Mouse (Mus musculus): ENCODE measurements around the gene Twsg1. TPM values are rescaled to one million over a fixed set of nuclear protein-coding genes. Genes with fewer than 3 reads are reported as not detected.

The Twsg1 gene
- polyA plus RNA-seq, 1 experiment from 2014 or later = 87.4 TPM

DNA sequence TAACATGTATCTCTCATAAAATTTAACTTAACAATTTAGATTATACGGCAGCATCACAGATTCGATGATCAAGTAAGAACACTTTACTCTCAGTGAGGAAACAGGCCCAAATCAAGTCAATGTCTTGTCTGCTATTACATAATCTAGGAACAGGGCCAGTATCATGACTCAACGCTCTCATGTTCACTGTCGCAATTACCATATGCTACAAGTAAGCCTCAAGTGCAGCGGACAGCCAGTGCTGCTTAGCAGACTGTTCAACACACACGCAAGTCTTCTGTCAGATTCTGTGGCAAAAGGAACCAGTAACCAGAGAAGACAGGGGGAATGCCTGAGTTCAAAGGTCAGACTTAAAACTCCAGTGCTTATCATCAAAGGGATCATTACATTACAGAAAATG is 20.1 kb downstream of the Twsg1 start:
- Histone ChIP-seq H3K4me2 (no peak overlapping the region), H3K36me3 (peaks cover 76% of the 10 kb centered on the region), H3K9ac (no peak overlapping the region), H3K4me3 (no peak overlapping the region), H3K27ac (replicated peaks) (no peak overlapping the region), H3K4me1 (peaks cover 8% of the 10 kb centered on the region), H3K27me3 (replicated peaks) (no peaks in the 10 kb centered on the region), H3K9me3 (no peaks in the 10 kb centered on the region)
- WGBS = 72% methylated on average over 6 of the region's 6 CpGs
- ATAC-seq (ENCODE audit: extremely low read depth, insufficient number of reproducible peaks, low FRiP score, low TSS enrichment) = no peak

- Histone ChIP-seq H3K27me3 (replicated peaks) (no peaks in the 10 kb centered on the region), H3K9ac (no peak overlapping the region), H3K27ac (replicated peaks) (no peak overlapping the region), H3K4me3 (no peak overlapping the region), H3K4me2 (no peak overlapping the region), H3K36me3 (peaks cover 77% of the 10 kb centered on the region), H3K4me1 (peaks cover 8% of the 10 kb centered on the region), H3K9me3 (no peaks in the 10 kb centered on the region)
- 93% methylated on average over 7 of the region's 7 CpGs for WGBS
- ATAC-seq (ENCODE audit: extremely low read depth, insufficient number of reproducible peaks, low FRiP score, low TSS enrichment) = no peak
Observed at GRCm38 (mm10) chr17:65930158-65930826, 20.7 kb downstream of the Twsg1 start.

GRCm38 (mm10) chr17:65929319-65929978 is 21.6 kb downstream of the Twsg1 start:
- no peak for ATAC-seq (ENCODE audit: extremely low read depth, insufficient number of reproducible peaks, low FRiP score, low TSS enrichment)
- Histone ChIP-seq H3K4me2 (no peak overlapping the region), H3K9ac (no peak overlapping the region), H3K4me3 (no peak overlapping the region), H3K27me3 (replicated peaks) (no peaks in the 10 kb centered on the region), H3K36me3 (peaks cover 78% of the 10 kb centered on the region), H3K4me1 (peaks cover 8% of the 10 kb centered on the region), H3K27ac (replicated peaks) (no peak overlapping the region), H3K9me3 (no peaks in the 10 kb centered on the region)
- 83% methylated on average over 22 of the region's 22 CpGs for WGBS

DNA sequence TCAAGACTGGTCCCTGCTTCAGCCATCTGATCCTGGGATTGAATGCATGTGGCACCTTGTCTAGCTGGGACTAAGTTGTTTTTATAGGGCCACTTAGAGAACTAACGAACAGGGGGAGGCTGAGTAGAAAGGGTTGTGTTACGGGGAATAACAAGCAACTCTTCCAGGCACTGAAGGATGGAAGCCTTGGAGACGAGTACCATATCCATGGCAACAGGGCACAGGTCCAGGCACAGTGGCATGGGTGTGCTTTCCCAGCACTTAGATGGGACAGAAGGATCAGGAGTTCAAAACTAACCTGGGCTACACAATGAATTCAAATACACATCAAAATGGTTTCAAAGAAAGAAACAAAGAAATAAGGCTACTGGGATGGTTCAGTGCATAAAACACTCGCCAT is 23.9 kb downstream of the Twsg1 start:
- H3K36me3 ChIP-seq = peaks cover 77% of the 10 kb centered on the region
- H3K27ac ChIP-seq (replicated peaks) = no peak overlapping the region
- WGBS = 83% methylated on average over 4 of the region's 4 CpGs
- no peaks in the 10 kb centered on the region for H3K27me3 ChIP-seq (replicated peaks)
- no peak overlapping the region for H3K9ac ChIP-seq
- H3K4me1 ChIP-seq = peaks cover 8% of the 10 kb centered on the region
- H3K9me3 ChIP-seq = no peaks in the 10 kb centered on the region
- no peak for ATAC-seq (ENCODE audit: extremely low read depth, insufficient number of reproducible peaks, low FRiP score, low TSS enrichment)
- H3K4me3 ChIP-seq = no peak overlapping the region
- H3K4me2 ChIP-seq = no peak overlapping the region

GRCm38 (mm10) chr17:65924218-65924617 is 26.8 kb downstream of the Twsg1 start:
- H3K4me2 ChIP-seq = no peak overlapping the region
- no peaks in the 10 kb centered on the region for H3K27me3 ChIP-seq (replicated peaks)
- no peaks in the 10 kb centered on the region for H3K9me3 ChIP-seq
- no peak overlapping the region for H3K27ac ChIP-seq (replicated peaks)
- ATAC-seq (ENCODE audit: extremely low read depth, insufficient number of reproducible peaks, low FRiP score, low TSS enrichment) = no peak
- 47% methylated on average over 5 of the region's 5 CpGs for WGBS
- H3K9ac ChIP-seq = no peak overlapping the region
- peaks cover 77% of the 10 kb centered on the region for H3K36me3 ChIP-seq
- H3K4me3 ChIP-seq = no peak overlapping the region
- no peaks in the 10 kb centered on the region for H3K4me1 ChIP-seq

GRCm38 (mm10) chr17:65921975-65922374 is 29.1 kb downstream of the Twsg1 start:
- no peak overlapping the region for H3K27ac ChIP-seq (replicated peaks)
- no peak overlapping the region for H3K9ac ChIP-seq
- no peaks in the 10 kb centered on the region for H3K4me1 ChIP-seq
- H3K9me3 ChIP-seq = no peaks in the 10 kb centered on the region
- ATAC-seq (ENCODE audit: extremely low read depth, insufficient number of reproducible peaks, low FRiP score, low TSS enrichment) = no peak
- H3K4me2 ChIP-seq = no peak overlapping the region
- H3K36me3 ChIP-seq = peaks cover 63% of the 10 kb centered on the region
- H3K27me3 ChIP-seq (replicated peaks) = no peaks in the 10 kb centered on the region
- 82% methylated on average over 6 of the region's 6 CpGs for WGBS
- no peak overlapping the region for H3K4me3 ChIP-seq

GRCm38 (mm10) chr17:65919235-65919634 is 31.8 kb downstream of the Twsg1 start:
- Histone ChIP-seq H3K9ac (no peak overlapping the region), H3K4me3 (no peak overlapping the region), H3K36me3 (peaks cover 38% of the 10 kb centered on the region), H3K4me2 (no peak overlapping the region), H3K4me1 (peaks cover 9% of the 10 kb centered on the region), H3K27ac (replicated peaks) (no peak overlapping the region), H3K9me3 (no peaks in the 10 kb centered on the region), H3K27me3 (replicated peaks) (no peaks in the 10 kb centered on the region)
- WGBS = 51% methylated on average over 3 of the region's 3 CpGs
- ATAC-seq (ENCODE audit: extremely low read depth, insufficient number of reproducible peaks, low FRiP score, low TSS enrichment) = no peak

DNA sequence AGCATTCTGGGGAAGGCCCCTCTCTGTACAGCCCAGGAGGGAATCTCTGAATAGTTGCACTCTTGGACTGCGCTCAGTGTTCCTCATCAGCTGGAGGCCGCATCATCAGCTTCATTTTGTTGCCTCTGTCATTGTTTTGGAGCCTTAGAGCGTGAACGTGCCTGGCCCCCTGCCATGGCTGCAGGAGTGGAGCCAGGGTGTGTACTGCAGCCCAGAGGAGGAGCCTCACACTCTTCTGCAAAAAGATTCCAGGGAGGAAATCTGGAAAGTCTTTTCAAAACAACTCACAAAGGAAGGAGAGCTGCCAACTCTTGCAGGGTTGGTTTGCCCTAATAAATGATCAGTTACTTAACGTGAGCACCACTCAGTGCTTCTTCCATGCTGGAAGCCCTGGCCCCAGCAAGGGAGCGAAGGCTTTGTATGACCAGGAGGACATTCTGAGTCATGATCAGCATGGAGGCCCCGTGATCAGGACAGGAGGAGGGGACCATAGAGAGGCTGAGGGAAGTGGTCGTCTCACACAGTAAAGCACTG is 34.8 kb downstream of the Twsg1 start:
- Histone ChIP-seq H3K27me3 (replicated peaks) (no peaks in the 10 kb centered on the region), H3K27ac (replicated peaks) (peak overlapping the region; percentile 95), H3K9ac (peak overlapping the region; percentile 54; the same call in 1 of the 2 replicates), H3K36me3 (peaks cover 10% of the 10 kb centered on the region), H3K4me3 (no peak overlapping the region), H3K4me1 (peaks cover 9% of the 10 kb centered on the region), H3K9me3 (no peaks in the 10 kb centered on the region), H3K4me2 (peak overlapping the region; percentile 53)
- ATAC-seq (ENCODE audit: extremely low read depth, insufficient number of reproducible peaks, low FRiP score, low TSS enrichment) = peak; percentile 59
- WGBS = 30% methylated on average over 8 of the region's 8 CpGs

GRCm38 (mm10) chr17:65914083-65914482 is 36.9 kb downstream of the Twsg1 start:
- H3K4me3 ChIP-seq = no peak overlapping the region
- H3K9ac ChIP-seq = no peak overlapping the region
- H3K4me1 ChIP-seq = peaks cover 9% of the 10 kb centered on the region
- H3K27ac ChIP-seq (replicated peaks) = no peak overlapping the region
- H3K36me3 ChIP-seq = peaks cover 5% of the 10 kb centered on the region
- no peaks in the 10 kb centered on the region for H3K27me3 ChIP-seq (replicated peaks)
- no peak overlapping the region for H3K4me2 ChIP-seq
- WGBS = 61% methylated on average over 6 of the region's 6 CpGs
- H3K9me3 ChIP-seq = no peaks in the 10 kb centered on the region
- no peak for ATAC-seq (ENCODE audit: extremely low read depth, insufficient number of reproducible peaks, low FRiP score, low TSS enrichment)

GRCm38 (mm10) chr17:65912202-65912601 is 38.8 kb downstream of the Twsg1 start:
- H3K4me1 ChIP-seq = peaks cover 15% of the 10 kb centered on the region
- H3K4me2 ChIP-seq = no peak overlapping the region
- no peak overlapping the region for H3K27ac ChIP-seq (replicated peaks)
- no peaks in the 10 kb centered on the region for H3K36me3 ChIP-seq
- 89% methylated on average over 2 of the region's 2 CpGs for WGBS
- no peak overlapping the region for H3K4me3 ChIP-seq
- no peaks in the 10 kb centered on the region for H3K27me3 ChIP-seq (replicated peaks)
- H3K9ac ChIP-seq = no peak overlapping the region
- no peak for ATAC-seq (ENCODE audit: extremely low read depth, insufficient number of reproducible peaks, low FRiP score, low TSS enrichment)
- H3K9me3 ChIP-seq = no peaks in the 10 kb centered on the region

DNA sequence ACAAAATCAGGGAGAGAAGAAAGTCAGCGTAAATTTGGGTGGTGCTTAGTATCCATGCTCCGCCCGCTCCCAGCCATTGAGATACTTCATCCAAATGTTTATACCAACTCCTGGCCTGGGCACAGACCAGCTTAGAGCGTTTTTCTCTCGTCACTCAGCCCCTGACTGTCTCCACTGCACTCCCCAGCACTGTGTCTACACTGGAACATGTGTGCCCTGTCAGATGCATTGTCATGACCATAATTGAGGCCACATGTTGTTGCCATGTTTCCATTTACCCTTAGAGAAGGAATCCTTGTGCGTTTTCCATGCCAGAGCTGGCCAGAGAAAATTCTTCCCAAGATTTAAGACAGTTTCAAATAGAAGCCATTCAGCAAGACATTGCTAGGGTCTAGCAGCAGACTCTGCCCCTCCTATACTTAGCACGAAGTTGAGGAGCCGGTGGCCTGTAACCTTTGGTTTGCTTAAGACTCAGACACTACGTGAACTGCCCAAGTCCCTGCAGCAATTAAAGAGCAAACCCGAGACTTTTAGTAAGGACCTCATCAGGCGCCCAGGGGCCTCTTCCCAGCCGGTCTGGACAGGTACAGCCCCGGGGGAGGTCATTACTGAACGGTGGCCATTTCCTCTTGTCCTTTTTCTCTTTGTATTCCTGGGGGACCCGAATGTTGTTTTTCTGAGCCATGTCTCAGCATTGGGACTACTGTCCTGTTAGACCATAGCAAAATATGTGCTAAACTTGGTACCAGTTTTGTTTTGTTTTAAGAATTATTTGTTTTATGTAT is 39.5 kb downstream of the Twsg1 start:
- no peaks in the 10 kb centered on the region for H3K36me3 ChIP-seq
- no peaks in the 10 kb centered on the region for H3K27me3 ChIP-seq (replicated peaks)
- ATAC-seq (ENCODE audit: extremely low read depth, insufficient number of reproducible peaks, low FRiP score, low TSS enrichment) = no peak
- 75% methylated on average over 15 of the region's 15 CpGs for WGBS
- H3K4me3 ChIP-seq = no peak overlapping the region
- H3K9ac ChIP-seq = no peak overlapping the region
- H3K4me2 ChIP-seq = no peak overlapping the region
- H3K27ac ChIP-seq (replicated peaks) = no peak overlapping the region
- no peaks in the 10 kb centered on the region for H3K9me3 ChIP-seq
- H3K4me1 ChIP-seq = peaks cover 22% of the 10 kb centered on the region
